Mouse (Mus musculus): ENCODE measurements around the gene Dera.
"Not testable (repeated sequence)": the region's sequence is repeated elsewhere in the genome, so short reads cannot be mapped to it uniquely, and the experiment has no call there.

Gene Dera

DNA sequence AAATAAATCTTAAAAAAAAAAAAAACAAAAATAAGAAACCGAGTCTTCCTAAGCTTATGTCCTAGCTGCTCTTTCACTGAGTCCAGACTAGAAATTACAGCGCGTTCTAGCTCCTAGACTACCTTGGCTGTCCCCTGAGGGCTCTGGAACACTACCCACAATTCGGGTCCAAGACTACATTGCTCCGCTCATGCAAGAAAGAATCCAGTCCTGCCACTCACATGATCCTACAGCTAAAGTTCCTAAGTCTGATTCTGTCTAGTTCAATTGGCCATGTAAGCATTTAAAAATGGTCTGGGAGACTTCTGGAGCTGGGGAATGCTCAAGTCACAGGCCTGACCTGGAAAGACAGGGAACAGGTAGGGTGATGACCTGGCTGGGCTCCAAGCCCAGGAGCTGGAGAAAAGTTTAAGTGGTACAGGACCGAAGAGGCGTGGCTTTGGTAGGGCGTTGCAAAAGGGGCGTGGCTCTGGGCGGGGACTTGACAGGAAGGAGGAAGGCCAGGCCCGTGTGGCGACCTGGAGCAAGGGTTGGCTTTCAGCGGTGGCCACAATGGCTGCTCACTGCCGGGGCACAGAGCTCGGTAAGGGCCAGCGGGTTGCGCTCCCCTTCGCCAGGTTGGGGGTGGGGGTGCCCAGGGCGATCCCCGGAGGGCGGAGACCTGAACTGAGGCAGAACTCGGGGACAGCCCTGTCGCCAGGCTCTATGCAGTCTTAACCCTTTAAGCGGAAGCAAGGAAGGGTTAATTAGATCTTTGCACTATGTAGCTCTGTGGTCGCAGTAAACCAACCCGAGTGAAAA, at the start of gene Dera:
Gene Dera, plus strand, starts transcription at position 491 of the 801 bp plus-strand sequence.
- peak; percentile 94 for DNase-seq (ENCODE audit: low read depth)

DNA sequence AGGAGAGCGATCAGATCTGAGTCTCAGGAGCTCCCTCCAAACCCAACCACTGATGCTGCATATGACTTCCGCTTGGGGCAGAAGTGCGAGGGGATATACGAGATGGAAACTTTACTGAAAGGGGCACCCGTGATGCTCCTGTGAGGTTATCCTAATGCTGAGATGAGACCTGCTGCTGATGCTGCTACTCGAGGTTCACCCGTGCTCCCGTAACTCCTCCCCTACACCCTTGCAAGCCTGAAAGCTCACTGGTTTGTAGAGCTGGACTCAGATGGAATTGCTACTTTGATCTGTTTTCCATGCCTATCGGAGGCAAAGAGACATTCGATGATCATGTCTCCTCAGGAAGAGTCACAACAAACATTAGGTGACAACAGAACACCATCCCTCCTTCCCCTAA, 48.1 kb upstream of the Dera start:
- DNase-seq (ENCODE audit: low read depth), result no peak

DNA sequence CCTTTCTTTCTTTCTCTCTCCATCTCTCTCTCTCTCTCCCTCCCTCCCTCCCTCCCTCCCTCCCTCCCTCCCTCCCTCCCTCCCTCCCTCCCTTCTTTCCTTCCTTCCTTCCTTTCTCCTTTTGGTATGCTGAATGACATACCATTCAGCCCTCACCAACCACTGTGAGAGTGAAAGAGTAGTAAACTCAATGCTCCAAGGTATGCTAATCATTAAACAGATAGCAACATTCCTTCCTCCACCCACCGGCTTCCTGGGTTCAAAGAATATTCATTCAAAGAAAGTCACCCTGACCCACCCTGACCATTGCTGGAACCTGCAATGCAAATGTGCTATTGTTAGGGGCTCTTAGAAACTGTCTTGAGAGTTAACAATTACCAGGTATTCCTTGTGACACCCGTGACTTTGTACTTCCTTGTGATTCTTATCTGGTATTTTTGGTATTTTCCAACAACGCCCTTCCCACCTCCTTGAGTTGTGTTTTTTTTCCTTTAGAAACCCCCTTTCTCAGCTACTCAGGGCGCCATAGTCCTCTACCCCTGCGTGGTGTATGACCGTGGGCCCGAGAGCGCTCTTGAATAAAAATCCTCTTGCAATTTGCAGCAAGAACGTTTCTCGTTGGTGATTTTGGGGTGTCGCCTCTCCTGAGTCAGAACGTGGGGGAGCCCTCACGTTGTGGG, 45.5 kb upstream of the Dera start:
- DNase-seq (ENCODE audit: low read depth), result not testable (repeated sequence)

DNA sequence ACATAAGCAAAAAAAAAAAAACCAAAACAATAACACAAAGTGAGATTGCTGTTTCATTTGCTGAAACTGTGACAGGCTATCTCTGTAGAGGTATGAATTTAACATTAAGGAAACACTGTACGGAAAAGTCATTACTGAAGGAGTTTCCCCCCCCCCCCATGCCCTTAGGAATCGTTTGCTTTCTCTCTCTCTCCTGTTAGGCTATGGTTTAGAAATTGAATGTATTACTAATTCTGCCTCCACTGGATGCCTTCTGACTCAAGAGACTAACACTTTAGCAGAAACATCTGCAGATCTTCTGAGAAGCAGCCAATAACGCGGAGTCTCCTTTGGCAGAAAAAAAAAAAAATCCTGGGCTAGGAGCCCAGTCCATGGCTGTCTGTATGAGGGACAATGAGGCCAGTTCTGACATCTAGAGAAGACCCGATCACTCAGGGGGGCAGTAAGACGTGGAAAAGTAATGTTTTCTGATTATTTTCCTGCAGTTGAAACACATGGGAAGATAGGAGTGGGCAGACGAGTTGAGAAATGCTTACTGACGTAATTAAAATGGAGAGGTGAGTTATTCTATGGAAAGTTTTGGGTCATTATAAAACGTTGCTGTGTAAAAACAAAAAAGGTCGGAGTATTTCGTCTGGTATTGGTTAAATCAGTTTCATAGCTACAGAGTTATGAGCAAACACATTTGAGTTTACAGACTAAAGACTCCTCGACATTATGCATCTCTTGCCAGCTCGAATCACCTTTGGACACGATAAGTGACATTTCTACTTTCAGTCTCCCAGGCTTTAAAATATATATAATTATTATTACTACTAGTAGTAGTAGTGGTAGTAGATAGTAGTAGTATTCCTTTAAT, 43.9 kb upstream of the Dera start:
- DNase-seq (ENCODE audit: low read depth), result no peak

DNA sequence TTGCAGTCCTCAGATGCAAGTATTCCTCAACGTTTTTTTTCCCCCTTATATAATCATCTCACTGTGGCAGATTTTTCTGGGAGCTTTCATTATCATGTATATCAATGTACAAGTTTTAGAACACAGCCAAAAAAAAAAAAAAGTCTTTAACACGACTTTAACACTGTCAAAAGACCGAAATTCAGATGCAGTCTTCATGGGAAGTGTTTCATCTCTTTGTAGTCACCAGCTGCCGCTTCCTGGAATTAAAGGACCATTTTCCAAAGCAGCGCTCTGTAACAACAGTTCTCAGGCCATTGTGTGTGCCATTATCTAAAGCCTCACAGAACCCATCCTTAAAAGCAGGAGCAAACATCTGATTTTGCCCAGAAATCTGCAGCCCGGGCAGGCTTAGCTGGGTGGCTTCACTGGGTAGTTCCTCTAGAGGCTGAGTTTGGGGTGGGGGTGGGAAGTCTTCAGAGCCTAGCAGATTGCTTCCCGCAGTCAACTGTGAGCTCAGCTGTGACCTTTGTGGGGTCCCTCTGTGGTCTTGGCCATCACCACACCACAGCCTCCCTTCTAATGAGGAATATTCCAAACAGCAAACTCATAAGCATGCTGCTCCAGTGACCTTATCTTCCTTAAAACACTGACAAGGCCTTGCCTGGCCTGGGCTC, 41.6 kb upstream of the Dera start:
- no peak for DNase-seq (ENCODE audit: low read depth)

DNA sequence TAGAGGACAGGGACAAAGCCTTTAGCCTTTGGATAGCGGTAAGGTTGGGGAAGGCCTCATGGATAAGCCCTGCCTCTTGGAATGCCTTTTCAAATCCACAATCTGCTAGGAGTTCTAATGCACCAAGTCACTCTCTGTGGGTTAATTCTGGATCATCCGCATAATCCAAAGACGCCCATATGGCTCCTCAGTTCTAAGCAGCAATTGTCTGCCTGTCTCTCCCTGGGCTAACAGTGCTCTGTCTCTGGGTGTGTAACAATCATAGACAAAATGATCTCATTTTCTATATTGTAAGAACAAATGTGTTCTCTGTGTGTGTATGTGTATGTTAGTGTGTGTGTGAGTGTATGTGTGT, 41.1 kb upstream of the Dera start:
- no peak for DNase-seq (ENCODE audit: low read depth)

DNA sequence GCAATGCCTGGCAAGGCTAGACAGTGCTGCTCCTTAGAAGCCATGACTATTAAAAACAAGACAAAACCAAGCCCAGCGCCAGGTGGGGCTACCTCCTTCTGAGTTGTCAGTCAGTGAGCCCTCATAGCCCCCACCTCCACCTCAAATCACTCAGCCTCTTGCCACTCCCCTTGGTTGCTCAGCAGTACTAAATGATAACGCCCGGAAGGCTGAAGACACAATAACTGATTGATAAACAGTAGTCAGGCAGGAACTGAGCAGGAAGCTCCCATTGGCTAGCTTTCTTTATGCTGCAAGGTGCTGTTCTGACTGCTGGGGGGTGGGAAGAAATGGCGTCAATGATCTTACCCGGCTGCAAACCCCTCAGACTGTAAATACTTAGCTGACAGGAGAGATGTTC, 37.5 kb upstream of the Dera start:
- no peak for DNase-seq (ENCODE audit: low read depth)

DNA sequence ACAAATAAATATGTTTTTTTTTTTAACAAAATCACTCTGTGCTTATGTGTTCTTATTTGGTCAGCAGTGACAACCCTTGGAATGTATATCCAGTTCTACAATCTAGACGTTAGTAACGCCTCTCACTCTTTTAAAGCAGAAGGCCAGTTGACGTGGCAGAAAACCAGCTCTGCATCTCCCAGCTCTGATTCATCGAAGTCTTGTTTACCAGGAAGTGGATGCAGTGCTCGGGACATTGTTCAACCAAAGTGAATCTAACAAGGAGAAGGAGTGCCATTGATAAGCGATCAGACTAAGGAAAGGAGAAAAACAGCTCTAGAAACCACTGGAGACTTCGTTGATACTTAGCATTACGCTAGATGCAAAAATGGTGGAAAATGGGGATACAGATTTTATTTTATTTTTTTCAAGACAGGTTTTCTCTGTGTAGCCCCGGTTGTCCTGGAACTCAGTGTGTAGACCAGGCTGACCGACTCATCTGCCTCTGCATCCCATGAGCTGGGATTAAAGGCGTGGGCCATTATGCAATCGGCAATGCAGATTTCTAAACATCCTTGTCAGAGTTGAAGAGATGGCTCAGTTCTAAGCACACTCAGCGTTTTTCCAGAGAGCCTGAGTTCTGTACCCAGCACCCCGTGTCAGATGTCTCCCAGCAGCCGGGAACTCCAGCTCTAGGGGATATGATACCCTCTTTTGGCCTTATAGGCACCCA, 32.0 kb upstream of the Dera start:
- DNase-seq (ENCODE audit: low read depth), result no peak

DNA sequence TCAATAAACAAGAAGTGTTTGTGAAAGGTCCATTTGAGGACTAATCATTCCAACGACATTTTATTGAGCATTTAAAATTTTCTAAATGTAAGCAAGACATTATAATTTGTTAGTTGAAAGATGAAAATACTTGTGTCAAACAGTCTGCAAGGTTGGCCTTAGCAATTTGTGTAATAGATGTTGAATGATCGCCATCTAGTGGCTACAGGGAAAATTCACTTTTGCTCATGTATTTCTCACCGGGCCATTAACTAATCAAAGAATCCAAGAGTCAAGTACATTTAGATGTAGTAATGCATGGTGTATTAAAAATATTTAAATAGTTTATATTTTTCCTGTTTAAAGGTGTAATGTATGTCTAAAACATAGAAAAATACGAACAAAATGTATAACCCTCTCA, 30.4 kb upstream of the Dera start:
- DNase-seq (ENCODE audit: low read depth), result peak; percentile 71

DNA sequence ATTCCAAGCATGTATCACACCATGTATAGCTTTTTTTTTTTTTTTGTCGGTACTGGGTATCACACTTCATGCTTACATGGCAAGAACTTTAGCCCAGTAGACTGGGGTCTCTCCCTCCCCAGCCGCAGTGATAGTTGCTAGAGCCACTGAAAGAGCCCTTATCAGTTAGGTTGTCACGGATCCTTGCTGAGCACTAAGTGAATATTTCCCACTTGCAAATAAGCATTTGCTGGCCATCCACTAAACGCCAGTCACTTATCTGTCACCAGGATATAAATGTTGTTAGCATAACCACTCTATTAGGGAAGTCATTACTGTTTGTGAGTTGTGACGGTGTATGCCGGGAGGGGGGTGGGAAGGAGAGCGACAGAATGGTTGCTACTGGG, 19.9 kb upstream of the Dera start:
- DNase-seq (ENCODE audit: low read depth), result no peak

DNA sequence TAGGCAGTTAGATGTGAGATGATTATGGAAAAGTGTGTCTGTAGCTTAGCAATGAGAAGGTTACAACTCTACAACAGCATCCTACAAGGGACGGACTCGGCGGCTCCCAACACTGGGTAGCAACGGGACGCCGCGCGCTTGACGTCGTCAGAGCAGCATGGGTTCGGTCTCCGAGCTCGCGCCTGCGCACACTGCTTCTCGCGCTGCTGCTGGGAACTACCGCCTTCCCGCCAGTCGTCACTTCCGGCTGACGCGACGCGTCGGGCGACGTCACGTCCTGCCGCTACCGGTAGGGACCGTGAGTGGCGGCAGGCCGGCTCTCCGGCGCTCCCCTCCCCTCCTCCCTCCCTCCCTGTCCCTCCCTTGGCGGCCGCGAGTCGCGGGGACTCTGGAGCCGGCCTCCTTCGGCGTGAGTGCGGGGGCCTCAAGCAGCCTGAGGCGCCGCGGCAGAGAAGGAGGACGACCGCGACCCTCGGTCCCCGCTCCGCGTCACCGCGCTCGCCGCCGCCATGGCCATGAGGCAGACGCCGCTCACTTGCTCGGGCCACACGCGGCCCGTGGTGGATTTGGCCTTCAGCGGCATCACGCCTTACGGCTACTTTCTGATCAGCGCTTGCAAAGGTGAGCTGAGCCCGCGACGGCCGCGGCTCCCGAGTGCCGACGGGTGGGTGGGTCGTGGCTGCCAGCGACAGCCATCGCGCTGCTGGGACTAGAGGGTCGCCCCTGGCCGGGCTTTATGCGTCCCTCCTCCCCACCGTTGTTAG, 19.3 kb upstream of the Dera start, which contains the start of gene Strap:
Gene Strap, plus strand, starts transcription at position 233 of the 764 bp plus-strand sequence.
- peak; percentile 96 for DNase-seq (ENCODE audit: low read depth)

DNA sequence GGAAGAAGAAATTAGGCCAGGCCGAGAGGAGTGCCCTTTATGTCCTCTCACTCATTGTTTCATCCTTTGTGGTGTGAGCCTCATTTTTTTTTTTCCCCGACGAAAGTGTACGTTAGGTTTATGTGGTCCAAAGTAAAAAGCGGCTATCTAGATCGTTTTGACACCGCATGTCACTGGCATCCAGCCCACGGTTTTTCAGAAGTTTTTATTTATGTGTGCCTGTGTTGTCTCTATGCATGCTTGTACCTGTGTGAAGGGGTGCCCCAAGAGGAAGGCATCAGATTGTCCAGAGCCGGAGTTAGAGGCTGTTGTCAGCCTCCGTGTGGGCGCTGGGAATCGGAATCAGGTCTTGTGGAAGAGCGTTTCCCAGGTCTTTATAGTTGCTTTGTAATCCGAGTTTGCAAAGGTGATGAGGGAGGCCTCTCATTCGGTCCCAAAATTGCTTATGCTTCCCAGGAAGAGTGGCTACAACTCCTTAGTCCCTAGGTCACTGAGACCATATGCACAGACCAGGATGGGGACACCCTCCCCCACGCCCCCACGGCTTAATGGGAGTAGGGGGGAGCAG, 18.6 kb upstream of the Dera start:
- DNase-seq (ENCODE audit: low read depth), result no peak

DNA sequence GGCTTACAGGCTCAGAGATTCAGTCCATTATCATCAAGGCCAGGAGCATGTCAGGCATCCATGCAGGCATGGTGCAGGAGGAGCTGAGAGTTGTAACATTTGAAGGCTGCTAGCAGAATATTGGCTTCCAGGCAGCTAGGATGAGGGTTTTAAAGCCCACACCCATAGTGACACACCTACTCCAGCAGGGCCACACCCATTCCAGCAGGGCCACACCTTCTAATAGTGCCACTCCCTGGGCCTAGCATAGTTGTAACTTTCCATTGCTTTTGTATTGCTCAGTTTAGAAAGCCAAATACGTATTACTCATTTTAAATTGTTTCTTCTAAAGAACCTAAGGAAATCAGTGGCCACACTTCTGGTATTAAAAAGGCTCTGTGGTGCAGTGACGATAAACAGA, 13.4 kb upstream of the Dera start:
- DNase-seq (ENCODE audit: low read depth), result no peak

DNA sequence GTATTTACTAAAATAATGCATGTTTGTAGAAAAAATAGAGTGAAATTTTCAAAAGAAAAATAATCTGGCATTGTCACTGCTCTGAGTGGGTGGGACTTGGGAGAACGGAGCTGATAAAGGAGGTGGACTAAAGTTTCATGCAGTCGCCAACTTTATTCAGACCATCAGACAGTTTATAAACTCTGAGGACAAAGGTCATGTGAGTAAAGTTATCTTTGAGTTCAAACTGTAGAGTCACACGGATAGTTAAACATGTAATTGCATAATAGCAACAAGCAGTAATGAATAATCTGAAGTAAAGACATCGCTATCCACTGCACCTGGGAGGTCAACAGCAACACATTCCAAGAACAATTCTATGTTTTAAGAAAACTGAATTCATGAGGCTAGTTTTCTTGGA, 9.6 kb upstream of the Dera start:
- DNase-seq (ENCODE audit: low read depth), result no peak

DNA sequence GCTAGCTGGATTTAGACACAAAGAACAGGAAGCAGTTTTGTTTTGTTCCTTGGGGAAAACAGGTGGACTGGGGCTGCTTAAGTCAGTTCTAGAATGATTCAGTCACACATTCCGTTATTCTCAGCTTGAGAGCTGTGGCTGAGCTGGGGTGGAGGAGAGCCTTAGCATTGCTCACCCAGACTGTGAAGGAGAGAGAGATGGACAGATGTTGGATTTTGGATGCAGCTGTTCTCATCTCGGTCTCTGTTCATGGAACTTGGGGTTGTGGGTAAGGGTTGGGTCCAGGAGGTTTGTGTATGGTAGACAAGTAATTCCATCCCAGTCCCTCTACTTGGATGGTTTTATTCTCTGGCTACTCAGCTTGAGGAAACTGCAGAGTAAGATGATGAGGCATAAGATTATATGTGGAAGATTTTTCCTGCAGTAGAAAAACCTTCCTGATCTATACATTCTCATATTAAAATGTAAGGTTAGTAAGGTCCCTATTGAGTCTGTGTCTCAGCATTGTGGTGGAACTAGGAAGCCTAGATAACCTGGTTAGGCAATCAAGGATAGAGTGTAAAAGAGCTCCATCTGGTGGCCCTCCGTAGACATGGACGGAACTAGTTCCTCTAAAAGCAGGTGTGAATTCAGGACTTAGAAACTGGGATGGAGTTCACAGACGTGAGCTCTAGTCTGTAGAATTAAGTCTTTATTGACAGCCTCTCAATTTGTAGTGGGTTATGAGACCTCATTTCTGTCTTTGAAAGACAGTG, 7.0 kb upstream of the Dera start:
- peak; percentile 64 for DNase-seq (ENCODE audit: low read depth)

DNA sequence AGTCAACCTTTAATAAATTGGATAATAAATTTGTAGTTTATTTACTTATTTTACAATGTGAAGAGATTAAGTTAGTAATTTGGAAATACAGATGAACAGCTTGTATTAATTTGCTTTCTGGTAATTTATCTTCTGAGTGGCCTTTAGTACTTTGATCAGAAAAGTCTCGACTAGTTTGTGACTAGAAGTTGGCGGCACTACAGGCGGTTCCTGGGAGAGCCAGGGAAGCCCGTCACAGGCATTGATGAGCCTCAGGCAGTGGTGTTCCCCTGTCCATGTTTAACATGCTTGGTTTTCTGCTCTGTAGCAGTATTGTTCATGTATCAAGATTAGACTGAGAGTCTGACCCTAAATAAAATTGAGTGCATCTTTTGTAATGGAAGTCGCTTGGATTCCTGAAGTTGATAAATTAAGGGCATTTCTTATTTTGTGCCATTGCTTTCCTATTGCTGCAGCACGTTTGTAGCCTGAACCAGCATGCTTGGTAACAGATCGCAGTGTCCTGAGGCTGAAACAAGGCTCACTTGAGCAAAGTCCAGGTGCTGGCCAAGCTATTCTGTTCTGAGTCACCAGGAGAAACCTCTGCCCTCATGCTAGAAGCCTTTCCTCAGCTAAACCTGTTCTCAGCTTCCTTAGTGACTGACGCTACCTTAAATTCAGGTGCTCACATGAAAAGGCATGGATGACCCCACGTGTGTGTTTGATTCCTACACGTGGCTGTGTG, 2.6 kb upstream of the Dera start:
- DNase-seq (ENCODE audit: low read depth), result no peak

DNA sequence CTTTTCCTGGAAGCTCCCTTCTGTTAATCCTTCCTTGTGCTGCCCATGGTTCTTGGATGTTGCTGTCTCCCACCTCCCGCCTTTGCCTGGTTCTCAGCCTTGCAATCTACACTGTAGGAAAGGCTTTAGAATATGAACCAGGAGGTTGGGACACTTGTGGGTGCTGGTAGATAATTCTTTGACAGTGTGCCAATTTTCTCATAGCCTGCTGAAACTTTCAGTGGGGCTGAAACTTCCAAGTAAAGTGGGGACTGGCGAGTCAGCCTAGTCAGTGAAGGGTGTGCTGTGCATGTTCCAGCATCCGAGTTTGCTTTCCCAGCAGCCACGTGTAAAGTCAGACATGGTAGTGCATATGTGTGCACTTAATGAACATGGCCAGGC, 2.1 kb upstream of the Dera start:
- DNase-seq (ENCODE audit: low read depth), result no peak

DNA sequence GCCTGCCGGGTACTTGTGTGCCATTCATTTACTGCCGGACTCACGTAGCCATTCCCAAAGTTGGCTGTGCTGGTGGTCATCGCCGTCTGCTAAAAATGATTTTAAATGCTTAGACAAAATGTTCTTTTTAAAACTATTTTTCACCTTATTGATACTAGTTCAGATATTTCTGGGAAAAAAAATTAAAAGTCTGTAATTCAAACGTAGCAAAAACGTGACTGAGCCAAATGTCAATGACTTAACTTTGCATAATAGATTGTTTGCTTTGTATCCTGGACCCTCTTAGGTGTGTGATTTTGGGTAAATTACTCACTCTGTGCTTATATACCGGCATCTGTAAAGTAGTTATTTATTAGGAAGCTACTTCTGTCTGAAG, 499 bp downstream of the Dera start:
- no peak for DNase-seq (ENCODE audit: low read depth)

DNA sequence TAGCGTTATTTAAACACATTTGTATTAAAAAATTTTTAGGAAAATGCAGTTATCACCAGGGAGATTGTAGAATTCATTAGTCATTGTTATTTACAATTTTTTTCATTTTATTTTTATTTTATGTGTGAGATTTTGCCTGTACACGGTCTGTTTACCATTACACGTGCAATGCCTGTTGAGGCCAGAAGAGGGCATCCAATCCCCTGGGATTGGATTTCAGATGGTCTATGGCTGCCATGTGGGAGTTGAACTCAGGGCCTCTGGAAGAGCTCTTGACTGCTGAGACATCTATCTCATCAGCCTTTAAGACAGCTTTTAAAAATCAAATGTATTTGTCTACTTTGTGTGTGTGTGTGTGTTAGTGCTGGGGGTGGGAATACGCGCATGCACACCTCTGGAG, 2.0 kb downstream of the Dera start:
- peak; percentile 69 for DNase-seq (ENCODE audit: low read depth)
